Mouse (Mus musculus): ENCODE data around the gene Magea1. TPM values are rescaled to one million over a fixed set of nuclear protein-coding genes. Genes with fewer than 3 reads are reported as not detected.
"Not testable (repeated sequence)": the region's sequence is repeated elsewhere in the genome, so short reads cannot be mapped to it uniquely, and the experiment has no call there.

The Magea1 gene
- not detected in 2 replicates for polyA plus RNA-seq (2015; fragmentation: Nextera tagmentation; extraction: Ambion mirVana)

- not testable (repeated sequence) for DNase-seq (ENCODE audit: low spot score)
These were observed at the start of gene Magea1 for GRCm38 (mm10) chrX:155089693-155090092. Magea1 (minus strand) TSS chrX:155089793.

- not testable (repeated sequence) for DNase-seq (ENCODE audit: low spot score)
These were observed 38.7 kb upstream of the Magea1 start, which contains the start of gene Cldn34b2 for GRCm38 (mm10) chrX:155128312-155128711. Cldn34b2 (minus strand) TSS chrX:155128412.

GRCm38 (mm10) chrX:155098024-155098423 lies 8.4 kb upstream of the Magea1 start:
- DNase-seq (ENCODE audit: low spot score), result no peak

- not testable (repeated sequence) for DNase-seq (ENCODE audit: low spot score)
These were observed 4.0 kb upstream of the Magea1 start, which contains the start of gene Magea2 for GRCm38 (mm10) chrX:155093566-155093965. Magea2 (minus strand) TSS chrX:155093666.

GRCm38 (mm10) chrX:155063045-155063444 lies 26.5 kb downstream of the Magea1 start, which contains the start of gene Magea5:
Magea5 (minus strand) TSS chrX:155063145.
- DNase-seq (ENCODE audit: low spot score), result not testable (repeated sequence)

Other genes with a start within 250 kb of the Magea1 start
- not detected in 2 replicates for gene Cldn34b1, start 199.5 kb downstream of the Magea1 start, polyA plus RNA-seq (2015; fragmentation: Nextera tagmentation; extraction: Ambion mirVana)
- not detected in 2 replicates for gene Magea6, start 153.8 kb downstream of the Magea1 start, polyA plus RNA-seq (2015; fragmentation: Nextera tagmentation; extraction: Ambion mirVana)
- not detected in 2 replicates for gene Magea3, start 140.3 kb downstream of the Magea1 start, polyA plus RNA-seq (2015; fragmentation: Nextera tagmentation; extraction: Ambion mirVana)
- not detected in 2 replicates for gene Magea8, start 93.9 kb downstream of the Magea1 start, polyA plus RNA-seq (2015; fragmentation: Nextera tagmentation; extraction: Ambion mirVana)
- not detected in 2 replicates for gene Magea5, start 26.6 kb downstream of the Magea1 start, polyA plus RNA-seq (2015; fragmentation: Nextera tagmentation; extraction: Ambion mirVana)
- gene Magea2, start 3.9 kb upstream of the Magea1 start, polyA plus RNA-seq (2015; fragmentation: Nextera tagmentation; extraction: Ambion mirVana), result not detected in 2 replicates
- gene Cldn34b2, start 38.6 kb upstream of the Magea1 start, polyA plus RNA-seq (2015; fragmentation: Nextera tagmentation; extraction: Ambion mirVana), result not detected in 2 replicates
- 212 and 244 TPM in 2 replicates for gene Sat1, start 126.7 kb upstream of the Magea1 start, polyA plus RNA-seq (2015; fragmentation: Nextera tagmentation; extraction: Ambion mirVana)
- 40.7 and 42.9 TPM in 2 replicates for gene Acot9, start 172.7 kb upstream of the Magea1 start, polyA plus RNA-seq (2015; fragmentation: Nextera tagmentation; extraction: Ambion mirVana)

Data from thymus, postnatal 0 days (tissue).